Mouse (Mus musculus): ENCODE measurements around the gene Myo5a. TPM values are rescaled to one million over a fixed set of nuclear protein-coding genes. Genes with fewer than 3 reads are reported as not detected.

The Myo5a gene
- polyA plus RNA-seq, 1 experiment, result 9.0 TPM

- DNase-seq (ENCODE audit: low read depth), result no peak
These were observed 934 bp downstream of the Myo5a start for GRCm38 (mm10) chr9:75071706-75072192.

- no peak for DNase-seq (ENCODE audit: low read depth)
These were observed 1.5 kb downstream of the Myo5a start for GRCm38 (mm10) chr9:75072361-75072760.

GRCm38 (mm10) chr9:75077191-75077590 lies 6.4 kb downstream of the Myo5a start:
- peak; percentile 84 for DNase-seq (ENCODE audit: low read depth)

DNA sequence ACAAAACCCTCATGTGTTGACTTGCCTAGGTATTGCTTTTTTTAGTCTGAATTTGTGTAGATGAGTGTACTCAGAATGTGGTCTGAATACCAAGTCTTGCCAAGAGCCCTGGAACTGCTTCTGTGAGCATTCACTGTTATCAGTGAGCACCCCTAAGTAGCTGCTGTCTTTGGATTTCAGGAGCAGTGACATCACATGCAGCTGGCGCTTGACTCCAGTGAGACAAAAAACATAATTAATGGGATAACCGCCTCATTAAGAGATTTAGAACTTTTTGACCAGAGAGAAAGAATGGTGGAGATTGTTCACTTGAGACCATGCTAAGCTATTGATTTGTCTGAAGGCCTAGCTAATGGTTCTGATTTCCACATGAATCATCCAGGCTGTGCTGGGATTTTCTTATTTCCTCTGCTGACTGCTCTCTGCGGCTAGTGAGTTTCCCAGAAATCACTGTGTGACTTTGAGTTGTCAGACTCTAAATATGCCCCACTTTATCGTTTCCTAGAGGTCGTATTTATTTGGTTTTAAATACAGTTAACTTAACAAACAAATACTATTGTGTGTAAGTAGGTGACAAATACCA lies 14.5 kb downstream of the Myo5a start:
- DNase-seq (ENCODE audit: low read depth), result no peak

DNA sequence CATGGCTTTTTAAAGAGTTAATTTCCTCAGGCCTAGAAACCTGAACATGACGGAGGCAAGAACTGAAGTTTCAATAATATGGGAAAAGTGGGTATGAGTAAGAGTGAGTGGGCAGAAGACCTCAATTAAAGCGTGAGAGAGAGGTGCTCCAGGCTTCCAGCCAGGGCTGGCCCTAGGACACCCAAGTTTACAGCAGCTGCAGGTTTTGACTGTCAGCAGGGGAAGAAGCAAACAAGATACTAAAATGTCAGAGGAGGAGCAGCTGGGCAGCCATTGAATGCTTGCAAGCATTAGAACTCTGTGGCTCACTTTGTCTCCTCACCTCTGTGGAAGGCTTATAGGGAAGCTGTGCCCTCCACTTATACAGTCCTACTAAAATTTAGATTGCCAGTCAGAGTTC lies 17.0 kb downstream of the Myo5a start:
- no peak for DNase-seq (ENCODE audit: low read depth)

- no peak for DNase-seq (ENCODE audit: low read depth)
These were observed 18.5 kb downstream of the Myo5a start for GRCm38 (mm10) chr9:75089285-75089684.

GRCm38 (mm10) chr9:75092134-75092533 lies 21.3 kb downstream of the Myo5a start:
- no peak for DNase-seq (ENCODE audit: low read depth)

DNA sequence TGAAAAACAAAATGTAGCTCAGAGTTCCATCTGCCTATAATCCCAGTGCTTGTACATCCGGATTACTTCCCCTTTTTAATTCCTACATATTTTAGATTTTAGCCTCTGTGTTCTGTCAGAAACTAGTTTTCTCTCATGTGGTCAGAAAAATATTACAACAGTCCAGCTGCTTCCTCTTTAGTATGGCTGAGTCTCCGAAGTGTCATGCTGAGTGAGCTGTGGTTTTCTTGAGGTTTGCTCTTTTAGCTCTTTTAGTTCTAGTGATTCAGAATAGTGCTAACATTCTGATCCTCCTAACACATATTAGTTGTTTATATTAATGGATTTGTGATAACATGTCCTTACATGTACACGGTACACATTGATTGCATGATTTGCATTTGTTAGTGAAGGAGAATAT lies 23.9 kb downstream of the Myo5a start:
- no peak for DNase-seq (ENCODE audit: low read depth)

GRCm38 (mm10) chr9:75098937-75099336 lies 28.1 kb downstream of the Myo5a start:
- DNase-seq (ENCODE audit: low read depth), result no peak

GRCm38 (mm10) chr9:75100157-75100781 lies 29.5 kb downstream of the Myo5a start:
- DNase-seq (ENCODE audit: low read depth), result no peak

DNA sequence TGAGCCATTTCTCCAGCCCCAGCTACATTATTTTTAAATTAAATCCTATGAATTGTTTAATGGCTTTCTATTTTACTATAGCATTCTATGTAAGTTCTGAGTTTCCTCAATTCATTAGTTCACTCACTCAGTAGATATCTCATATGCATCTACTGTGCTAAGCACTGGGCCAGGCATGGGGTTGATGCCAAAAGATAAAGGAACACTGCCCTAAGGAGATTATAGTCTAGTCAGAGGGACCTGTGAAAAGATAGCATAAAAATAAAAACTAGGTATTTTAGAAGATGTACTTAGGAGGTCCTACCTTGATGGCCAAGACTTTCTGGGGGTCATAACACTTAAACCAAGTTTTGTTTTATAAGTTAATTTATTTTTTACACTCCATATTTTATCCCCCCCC lies 31.3 kb downstream of the Myo5a start:
- no peak for DNase-seq (ENCODE audit: low read depth)

DNA sequence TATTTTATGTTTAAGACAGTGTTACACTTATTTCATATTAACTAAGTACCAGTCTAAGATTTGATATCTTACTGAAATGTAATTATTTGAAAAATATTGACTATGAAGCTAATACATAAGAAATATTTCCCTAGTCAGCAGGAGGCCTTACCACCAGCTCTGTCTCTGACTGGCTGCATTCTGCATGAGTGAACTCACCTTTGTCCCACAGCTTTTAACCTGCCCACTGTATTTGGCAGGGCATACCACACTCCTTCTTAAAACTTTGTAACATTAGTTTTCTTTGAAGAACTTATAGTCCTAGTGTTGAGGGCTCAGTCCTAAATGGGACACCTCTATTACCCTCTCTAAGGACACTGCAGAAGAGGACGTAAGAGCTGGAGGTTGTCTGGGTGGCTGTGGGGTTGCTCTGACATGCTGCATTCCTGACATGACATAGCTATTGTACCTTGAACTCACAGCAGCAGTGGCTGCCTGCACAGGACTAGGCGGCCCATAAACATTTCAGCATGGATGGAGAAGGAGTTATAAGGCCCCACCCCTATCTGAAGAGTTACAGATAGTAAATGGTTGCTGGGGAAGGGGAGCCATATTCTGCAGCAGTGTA lies 45.9 kb downstream of the Myo5a start:
- no peak for DNase-seq (ENCODE audit: low read depth)

- DNase-seq (ENCODE audit: low read depth), result no peak
These were observed 50.3 kb downstream of the Myo5a start for GRCm38 (mm10) chr9:75121126-75121525.

GRCm38 (mm10) chr9:75124201-75124721 lies 53.4 kb downstream of the Myo5a start:
- no peak for DNase-seq (ENCODE audit: low read depth)

DNA sequence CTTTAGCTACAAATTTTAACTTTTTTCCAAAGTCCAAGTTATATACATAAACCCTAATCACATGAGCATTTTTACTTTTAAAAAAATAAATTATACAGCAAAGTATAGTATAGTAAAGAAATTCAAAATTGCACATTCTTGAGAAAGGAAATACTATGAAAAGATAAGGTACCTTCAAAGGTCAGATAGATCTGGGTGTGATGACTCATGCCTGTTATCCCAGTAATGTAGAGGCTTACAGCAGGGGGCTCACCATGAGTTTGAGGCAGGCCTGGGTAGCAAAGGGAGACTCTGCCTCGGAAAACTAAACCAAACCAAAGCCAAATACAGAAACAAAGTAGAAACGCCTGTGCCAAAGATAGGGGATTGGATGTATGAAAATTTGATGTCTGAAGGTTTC lies 59.7 kb downstream of the Myo5a start:
- DNase-seq (ENCODE audit: low read depth), result no peak

DNA sequence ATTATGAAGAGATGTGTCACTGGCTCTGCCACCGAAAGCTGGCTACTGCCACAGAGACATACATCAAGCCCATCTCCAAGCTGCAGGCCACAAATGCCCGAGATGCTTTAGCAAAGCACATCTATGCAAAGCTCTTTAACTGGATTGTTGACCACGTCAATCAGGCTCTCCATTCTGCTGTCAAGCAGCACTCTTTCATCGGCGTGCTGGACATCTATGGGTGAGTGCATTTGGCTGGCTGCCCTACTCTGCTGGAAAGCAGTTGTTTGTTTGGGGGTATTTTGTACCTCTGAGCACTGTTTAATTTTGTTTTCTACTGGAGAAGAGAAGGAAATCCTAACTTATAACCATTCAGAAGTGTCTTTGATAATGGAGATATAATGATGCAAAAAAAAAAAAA lies 76.1 kb downstream of the Myo5a start:
- no peak for DNase-seq (ENCODE audit: low read depth)

DNA sequence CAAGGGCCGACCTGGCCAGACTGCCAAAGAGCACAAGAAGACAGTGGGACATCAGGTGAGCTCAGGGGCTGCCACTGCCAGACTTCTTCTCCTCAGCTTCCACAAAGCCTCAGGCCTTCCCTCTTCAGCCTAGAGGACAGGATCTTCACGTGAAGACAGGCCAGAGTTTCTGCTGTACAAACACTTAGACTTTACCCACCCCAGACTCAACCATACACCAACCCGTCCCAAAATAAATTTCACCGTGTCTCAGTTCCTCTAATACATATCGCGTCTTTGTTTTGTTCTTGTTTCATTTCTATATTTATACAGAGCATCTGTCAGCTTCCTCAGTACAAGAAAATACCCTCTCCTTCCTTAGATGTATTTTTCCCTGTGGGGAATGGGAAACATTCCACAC lies 89.7 kb downstream of the Myo5a start:
- DNase-seq (ENCODE audit: low read depth), result no peak

- no peak for DNase-seq (ENCODE audit: low read depth)
These were observed 92.8 kb downstream of the Myo5a start for GRCm38 (mm10) chr9:75163650-75164049.

GRCm38 (mm10) chr9:75171721-75172120 lies 100.9 kb downstream of the Myo5a start:
- DNase-seq (ENCODE audit: low read depth), result no peak

DNA sequence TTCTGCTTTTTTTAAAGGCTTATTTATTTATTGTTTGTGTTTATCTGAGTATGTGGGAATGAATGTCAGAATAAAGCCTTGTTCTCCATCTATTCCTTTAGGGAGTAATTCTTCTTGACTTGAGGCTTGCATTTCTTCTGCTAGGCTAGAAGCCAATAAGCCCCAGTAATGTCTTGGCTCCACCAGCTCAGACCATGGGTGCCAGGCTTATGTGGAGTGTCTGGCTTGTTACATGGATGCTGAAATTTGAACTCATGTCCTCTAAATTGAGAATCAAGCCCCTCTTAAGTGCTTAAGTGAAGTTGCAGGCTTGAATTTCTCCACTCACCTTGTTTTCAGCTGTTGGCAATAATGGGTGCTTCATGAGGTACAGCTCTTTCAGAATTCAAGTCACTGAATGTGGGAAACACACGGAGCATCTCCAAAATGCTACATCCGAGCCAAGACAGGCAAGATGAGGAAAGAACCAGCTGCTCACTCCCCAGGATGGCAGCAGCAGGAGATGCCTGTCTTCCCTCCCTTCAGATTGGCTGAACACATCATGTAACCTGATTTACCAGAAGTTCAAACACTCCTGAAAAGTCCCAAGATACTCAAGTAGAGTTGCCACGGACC lies 116.9 kb downstream of the Myo5a start:
- no peak for DNase-seq (ENCODE audit: low read depth)

GRCm38 (mm10) chr9:75193858-75194257 lies 123.0 kb downstream of the Myo5a start:
- DNase-seq (ENCODE audit: low read depth), result no peak

DNA sequence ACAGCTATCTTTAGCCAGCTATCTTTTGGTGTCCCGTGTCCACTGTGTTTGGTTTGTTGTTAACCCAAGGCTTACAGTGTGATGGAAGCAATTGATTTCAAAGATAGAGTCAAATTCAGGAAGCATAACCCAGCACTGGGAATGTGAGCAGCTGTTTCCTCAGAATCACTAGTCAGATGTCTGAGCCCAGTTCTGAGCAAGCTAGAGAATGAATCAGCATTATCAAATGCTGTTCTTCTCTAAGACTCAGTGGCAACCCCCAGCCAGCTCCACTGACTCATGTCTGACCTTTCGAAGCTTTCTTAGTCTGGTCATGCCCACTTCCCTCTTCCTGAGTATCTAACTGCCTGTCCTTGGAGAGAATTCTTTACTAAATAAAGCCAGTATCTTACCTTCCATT lies 125.5 kb downstream of the Myo5a start:
- no peak for DNase-seq (ENCODE audit: low read depth)

- no peak for DNase-seq (ENCODE audit: low read depth)
These were observed 126.5 kb downstream of the Myo5a start for GRCm38 (mm10) chr9:75197297-75197696.
